Mouse (Mus musculus): ENCODE results near the gene Nup160. TPM values are rescaled to one million over a fixed set of nuclear protein-coding genes. Genes with fewer than 3 reads are reported as not detected.

Nup160 gene
- 35.1 and 44.0 TPM in 2 replicates for polyA plus RNA-seq (2015; fragmentation: Nextera tagmentation; extraction: Ambion mirVana)

- Histone ChIP-seq H3K4me1 (replicated peaks) (peaks cover 34% of the 10 kb centered on the region), H3K4me3 (replicated peaks) (peak within 1 kb of the TSS; percentile 75), H3K36me3 (peaks cover 14% of the 10 kb centered on the region), H3K4me2 (peak within 1 kb of the TSS; percentile 77), H3K9me3 (replicated peaks) (no peaks in the 10 kb centered on the region), H3K9ac (no peak within 1 kb of the TSS), H3K27ac (peak within 1 kb of the TSS; percentile 99), H3K27me3 (no peaks in the 10 kb centered on the region)
- 72% methylated on average over 8 of the region's 8 CpGs for WGBS (ENCODE audit: insufficient replicate concordance)
- DNase-seq: no peak
- ATAC-seq (ENCODE audit: low read depth): no peak
Measured at GRCm38 (mm10) chr2:90677007-90677406, at the start of gene Nup160. Gene Nup160, plus strand, starts transcription at chr2:90677215.

- 75% methylated on average over 5 of the region's 5 CpGs for WGBS (ENCODE audit: insufficient replicate concordance)
- no peak for DNase-seq
- Histone ChIP-seq H3K27me3 (no peaks in the 10 kb centered on the region), H3K27ac (no peak overlapping the region), H3K4me1 (replicated peaks) (peaks cover 3% of the 10 kb centered on the region; the same call in 1 of the 2 replicates), H3K4me2 (no peak overlapping the region), H3K4me3 (replicated peaks) (no peak overlapping the region), H3K9me3 (replicated peaks) (no peaks in the 10 kb centered on the region), H3K36me3 (no peaks in the 10 kb centered on the region), H3K9ac (no peak overlapping the region)
- ATAC-seq (ENCODE audit: low read depth): no peak
Measured at GRCm38 (mm10) chr2:90628261-90628660, 48.8 kb upstream of the Nup160 start.

GRCm38 (mm10) chr2:90629552-90629951, 47.5 kb upstream of the Nup160 start:
- DNase-seq (no peak), ATAC-seq (ENCODE audit: low read depth) (no peak)
- Histone ChIP-seq H3K4me3 (replicated peaks) (no peak overlapping the region), H3K4me1 (replicated peaks) (no peaks in the 10 kb centered on the region), H3K9me3 (replicated peaks) (no peaks in the 10 kb centered on the region), H3K27ac (no peak overlapping the region), H3K36me3 (no peaks in the 10 kb centered on the region), H3K4me2 (no peak overlapping the region), H3K9ac (no peak overlapping the region), H3K27me3 (no peaks in the 10 kb centered on the region)
- WGBS (ENCODE audit: insufficient replicate concordance): 53% methylated on average over 2 of the region's 2 CpGs

- H3K27me3 ChIP-seq: no peaks in the 10 kb centered on the region
- ATAC-seq (ENCODE audit: low read depth): no peak
- 0 out of 2 replicates have a peak, but pooled peaks cover 3% of the 10 kb centered on the region for H3K4me1 ChIP-seq (replicated peaks)
- H3K4me3 ChIP-seq (replicated peaks): no peak overlapping the region
- no peak overlapping the region for H3K4me2 ChIP-seq
- H3K36me3 ChIP-seq: no peaks in the 10 kb centered on the region
- no peak for DNase-seq
- no peaks in the 10 kb centered on the region for H3K9me3 ChIP-seq (replicated peaks)
- no peak overlapping the region for H3K9ac ChIP-seq
- WGBS (ENCODE audit: insufficient replicate concordance): 40% methylated on average over 16 of the region's 16 CpGs
- H3K27ac ChIP-seq: no peak overlapping the region
Measured at GRCm38 (mm10) chr2:90631938-90632733, 44.9 kb upstream of the Nup160 start.

GRCm38 (mm10) chr2:90634671-90635070, 42.3 kb upstream of the Nup160 start:
- ATAC-seq (ENCODE audit: low read depth) (no peak), DNase-seq (no peak)
- H3K27me3 ChIP-seq: no peaks in the 10 kb centered on the region
- H3K9me3 ChIP-seq (replicated peaks): no peaks in the 10 kb centered on the region
- no peak overlapping the region for H3K27ac ChIP-seq
- no peaks in the 10 kb centered on the region for H3K36me3 ChIP-seq
- no peak overlapping the region for H3K4me3 ChIP-seq (replicated peaks)
- H3K9ac ChIP-seq: no peak overlapping the region
- no peak overlapping the region for H3K4me2 ChIP-seq
- peaks cover 16% of the 10 kb centered on the region for H3K4me1 ChIP-seq (replicated peaks)

GRCm38 (mm10) chr2:90635085-90635723, 41.8 kb upstream of the Nup160 start:
- H3K27ac ChIP-seq: no peak overlapping the region
- H3K27me3 ChIP-seq: no peaks in the 10 kb centered on the region
- no peak overlapping the region for H3K4me2 ChIP-seq
- H3K4me3 ChIP-seq (replicated peaks): no peak overlapping the region
- peaks cover 22% of the 10 kb centered on the region for H3K4me1 ChIP-seq (replicated peaks)
- H3K9ac ChIP-seq: no peak overlapping the region
- ATAC-seq (ENCODE audit: low read depth) (no peak), DNase-seq (no peak)
- H3K36me3 ChIP-seq: no peaks in the 10 kb centered on the region
- H3K9me3 ChIP-seq (replicated peaks): no peaks in the 10 kb centered on the region
- 44% methylated on average over 7 of the region's 7 CpGs for WGBS (ENCODE audit: insufficient replicate concordance)

- peaks cover 38% of the 10 kb centered on the region for H3K4me1 ChIP-seq (replicated peaks)
- no peaks in the 10 kb centered on the region for H3K27me3 ChIP-seq
- ATAC-seq (ENCODE audit: low read depth) (no peak), DNase-seq (no peak)
- no peak overlapping the region for H3K9ac ChIP-seq
- no peaks in the 10 kb centered on the region for H3K9me3 ChIP-seq (replicated peaks)
- 71% methylated on average over 7 of the region's 7 CpGs for WGBS (ENCODE audit: insufficient replicate concordance)
- no peak overlapping the region for H3K4me2 ChIP-seq
- no peaks in the 10 kb centered on the region for H3K36me3 ChIP-seq
- no peak overlapping the region for H3K4me3 ChIP-seq (replicated peaks)
- no peak overlapping the region for H3K27ac ChIP-seq
Measured at GRCm38 (mm10) chr2:90636853-90637252, 40.2 kb upstream of the Nup160 start.

- Histone ChIP-seq H3K4me2 (no peak overlapping the region), H3K36me3 (no peaks in the 10 kb centered on the region), H3K27me3 (no peaks in the 10 kb centered on the region), H3K9me3 (replicated peaks) (no peaks in the 10 kb centered on the region), H3K4me1 (replicated peaks) (peaks cover 38% of the 10 kb centered on the region), H3K9ac (no peak overlapping the region), H3K4me3 (replicated peaks) (no peak overlapping the region), H3K27ac (no peak overlapping the region; the same call in 1 of the 2 replicates)
- 25% methylated on average over 8 of the region's 8 CpGs for WGBS (ENCODE audit: insufficient replicate concordance)
- 0 out of 2 replicates have a peak, but pooled peaks have one; percentile 18 for ATAC-seq (ENCODE audit: low read depth)
- DNase-seq: no peak
Measured at GRCm38 (mm10) chr2:90638986-90639746, 37.8 kb upstream of the Nup160 start.

GRCm38 (mm10) chr2:90639747-90640699, 37.0 kb upstream of the Nup160 start:
- Histone ChIP-seq H3K27ac (no peak overlapping the region), H3K27me3 (no peaks in the 10 kb centered on the region), H3K9me3 (replicated peaks) (no peaks in the 10 kb centered on the region), H3K9ac (no peak overlapping the region), H3K4me2 (no peak overlapping the region), H3K4me1 (replicated peaks) (peaks cover 38% of the 10 kb centered on the region), H3K4me3 (replicated peaks) (no peak overlapping the region), H3K36me3 (no peaks in the 10 kb centered on the region)
- DNase-seq: no peak
- no peak for ATAC-seq (ENCODE audit: low read depth)
- 50% methylated on average over 5 of the region's 5 CpGs for WGBS (ENCODE audit: insufficient replicate concordance)

- no peak overlapping the region for H3K27ac ChIP-seq
- DNase-seq (no peak), ATAC-seq (ENCODE audit: low read depth) (peak; percentile 47; the same call in 1 of the 2 replicates)
- no peaks in the 10 kb centered on the region for H3K36me3 ChIP-seq
- no peaks in the 10 kb centered on the region for H3K27me3 ChIP-seq
- no peak overlapping the region for H3K4me3 ChIP-seq (replicated peaks)
- no peak overlapping the region for H3K9ac ChIP-seq
- no peaks in the 10 kb centered on the region for H3K9me3 ChIP-seq (replicated peaks)
- peaks cover 34% of the 10 kb centered on the region for H3K4me1 ChIP-seq (replicated peaks)
- H3K4me2 ChIP-seq: no peak overlapping the region
- 50% methylated on average over 10 of the region's 10 CpGs for WGBS (ENCODE audit: insufficient replicate concordance)
Measured at GRCm38 (mm10) chr2:90641007-90641709, 35.9 kb upstream of the Nup160 start.
